Mouse (Mus musculus) ES-Bruce4 (cell line): Measurements from ENCODE around the gene Fgfr2.

Experiments used
- CTCF ChIP-seq: IDR thresholded peaks from one replicate; pipeline ENCODE4 v1.8.1; 2011; ENCODE audit warnings: low read depth, low read length
- POLR2A ChIP-seq: IDR thresholded peaks from one replicate; pipeline ENCODE4 v1.8.1; 2011; ENCODE audit warnings: low read length; ENCODE audit not compliant: insufficient read depth

DNA sequence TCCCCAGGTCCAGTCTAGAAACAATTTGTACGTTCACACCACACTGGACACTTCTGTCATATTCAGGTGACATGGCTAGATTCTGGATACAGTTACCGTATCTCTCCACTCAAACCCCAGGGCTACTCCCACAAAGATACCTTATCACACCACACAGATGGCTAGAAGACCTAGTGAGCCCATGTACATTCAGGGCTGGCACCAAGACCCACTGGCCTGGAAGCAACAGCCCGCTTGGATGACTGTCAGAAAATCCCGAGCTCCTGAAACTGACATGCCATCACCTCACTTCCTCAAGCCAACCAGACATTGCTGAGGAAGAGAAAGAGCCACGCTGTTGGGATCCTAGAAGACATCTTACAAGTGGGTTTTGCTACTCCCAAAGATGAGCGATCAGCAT, 384.3 kb downstream of the Fgfr2 start:
- TF ChIP-seq CTCF (no peak), POLR2A (no peak)
